Mouse (Mus musculus) hindbrain, embryonic 16.5 days (tissue): ENCODE measurements around the gene Igf2bp1. TPM values are rescaled to one million over a fixed set of nuclear protein-coding genes. Genes with fewer than 3 reads are reported as not detected.

ENCODE experiments used
- ATAC-seq: fragments of 200-750 bp; cut with Nextera tagmentation; 2 replicates; pipeline ENCODE4 v1.8.0; 2017; ENCODE audit warnings: moderate TSS enrichment, moderate library complexity
- H3K27ac ChIP-seq: fragments of 300-500 bp; sonication (generic); 2 replicates; pipeline ENCODE4 v1.5.1; 2014; ENCODE audit warnings: low read depth, mild to moderate bottlenecking, control low read depth, low read length, moderate library complexity
- H3K27me3 ChIP-seq: fragments of 300-500 bp; sonication (generic); replicated peaks from 2 replicates; pipeline ENCODE4 v1.6.1; 2014; ENCODE audit warnings: low read length; ENCODE audit not compliant: control insufficient read depth, insufficient read depth
- H3K36me3 ChIP-seq: fragments of 300-500 bp; sonication (generic); 2 replicates; pipeline ENCODE4 v1.6.1; 2014; ENCODE audit warnings: mild to moderate bottlenecking, low read length, moderate library complexity, mixed read lengths; ENCODE audit not compliant: control insufficient read depth, insufficient read depth
- H3K4me1 ChIP-seq: fragments of 300-500 bp; sonication (generic); 2 replicates; pipeline ENCODE4 v1.6.1; 2014; ENCODE audit warnings: low read depth, low read length; ENCODE audit not compliant: control insufficient read depth, insufficient read depth
- H3K4me2 ChIP-seq: fragments of 300-500 bp; sonication (generic); 2 replicates; pipeline ENCODE4 v1.6.1; 2014; ENCODE audit warnings: mild to moderate bottlenecking, low read length, control low read depth, moderate library complexity
- H3K4me3 ChIP-seq: fragments of 300-500 bp; sonication (generic); 2 replicates; pipeline ENCODE4 v1.5.1; 2014; ENCODE audit warnings: mild to moderate bottlenecking, low read length, control low read depth, moderate library complexity
- H3K9ac ChIP-seq: fragments of 300-500 bp; sonication (generic); 2 replicates; pipeline ENCODE4 v1.6.1; 2014; ENCODE audit warnings: low read depth, mild to moderate bottlenecking, control low read depth, low read length, moderate library complexity
- H3K9me3 ChIP-seq: fragments of 300-500 bp; sonication (generic); 2 replicates; pipeline ENCODE4 v1.6.1; 2014; ENCODE audit warnings: mild to moderate bottlenecking, low read length, moderate library complexity; ENCODE audit not compliant: control insufficient read depth
- WGBS: fragments of 180-500 bp; shearing (Covaris S2); extraction: QIAGEN DNeasy Blood & Tissue Kit; methylation state at CpG from one replicate; pipeline ENCODE4 v1.1.7; 2014; 5-methylcytosine and 5-hydroxymethylcytosine counted together
- polyA plus RNA-seq: library from polyadenylated mRNA; unstranded; fragments of >200 nt; fragmentation: Nextera tagmentation; extraction: Ambion mirVana; gene quantifications from 2 replicates; pipeline ENCODE4 v1.2.1, GENCODE M21; 2015

Gene Igf2bp1
- 6.1 and 11.3 TPM in 2 replicates for polyA plus RNA-seq

DNA sequence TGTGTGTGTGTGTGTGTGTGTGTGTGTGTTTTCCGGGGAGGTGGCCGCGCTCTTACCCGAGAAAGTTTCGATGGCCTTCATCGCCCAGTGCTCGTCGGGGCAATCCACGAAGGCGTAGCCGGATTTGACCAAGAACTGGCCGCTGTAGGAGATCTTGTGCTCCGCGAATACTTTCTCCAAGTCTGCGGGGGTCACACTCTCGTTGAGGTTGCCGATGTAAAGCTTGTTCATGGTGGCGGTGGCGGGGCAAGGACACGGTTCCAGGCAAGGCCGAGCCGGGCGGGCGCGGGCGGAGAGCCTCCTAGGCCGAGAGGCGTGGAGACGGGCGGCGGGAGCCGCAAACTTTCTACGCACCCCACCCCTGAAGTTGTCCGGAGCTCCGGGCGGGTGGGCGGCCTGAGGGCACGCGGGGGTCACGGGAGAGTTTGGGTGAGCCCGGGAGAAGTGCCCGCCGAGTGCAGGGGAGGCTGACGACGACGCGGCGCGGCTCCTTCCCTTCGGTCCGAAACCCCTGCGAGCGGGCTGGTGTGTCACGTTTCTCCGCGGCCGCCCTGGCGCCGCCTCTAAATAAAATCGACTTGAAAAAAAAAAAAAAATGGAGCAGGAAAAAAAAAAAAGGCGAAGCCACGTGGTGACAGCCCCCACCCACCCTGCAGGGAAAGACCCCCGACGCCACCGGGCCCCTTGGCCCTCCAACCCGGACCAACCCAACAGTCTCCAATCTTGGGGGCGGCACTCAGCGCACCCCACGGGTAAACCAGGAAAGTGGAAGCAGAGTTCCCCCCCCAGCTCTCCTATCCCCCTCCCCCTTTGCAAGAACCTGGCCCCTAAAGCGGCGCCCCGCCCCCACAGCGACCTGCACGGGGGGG, at the start of gene Igf2bp1:
Gene Igf2bp1 (minus strand): TSS at position 538 of the 869 bp plus-strand sequence.
- no peaks in the 10 kb centered on the region for H3K27me3 ChIP-seq
- H3K4me1 ChIP-seq = peaks cover 9% of the 10 kb centered on the region
- peak within 1 kb of the TSS; percentile 81 for H3K27ac ChIP-seq
- peak within 1 kb of the TSS; percentile 51 for H3K4me3 ChIP-seq
- H3K36me3 ChIP-seq = no peaks in the 10 kb centered on the region
- under 1% methylated on average over 68 of the region's 74 CpGs for WGBS
- peak within 1 kb of the TSS; percentile 88 for H3K4me2 ChIP-seq
- H3K9ac ChIP-seq = peak within 1 kb of the TSS; percentile 74
- ATAC-seq = 0 out of 2 replicates have a peak, but pooled peaks have one; percentile 41
- H3K9me3 ChIP-seq = no peaks in the 10 kb centered on the region

DNA sequence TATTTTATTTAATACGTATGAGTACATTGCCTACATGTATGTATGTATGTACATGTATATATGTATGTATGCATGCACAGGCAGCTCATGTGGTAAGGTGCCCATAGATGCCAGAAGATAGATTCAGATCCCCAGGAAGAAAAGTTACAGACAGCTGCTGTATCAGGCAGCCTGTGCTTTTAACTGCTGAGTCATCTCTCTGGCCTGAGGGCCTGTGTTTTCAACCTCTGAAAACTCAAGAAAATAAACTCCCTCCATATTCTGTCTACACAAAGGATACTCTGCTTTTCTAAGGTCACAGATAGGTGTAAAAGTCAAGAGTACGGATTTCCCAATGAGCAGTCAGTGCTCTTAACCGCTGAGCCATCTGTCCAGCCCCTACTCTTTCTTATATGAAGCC, 45.1 kb upstream of the Igf2bp1 start:
- no peak overlapping the region for H3K27ac ChIP-seq
- no peak overlapping the region for H3K4me2 ChIP-seq
- peaks cover 53% of the 10 kb centered on the region for H3K36me3 ChIP-seq
- H3K27me3 ChIP-seq = no peaks in the 10 kb centered on the region
- H3K9me3 ChIP-seq = no peaks in the 10 kb centered on the region
- no peak for ATAC-seq
- WGBS = 92% methylated on average over 3 of the region's 3 CpGs
- no peaks in the 10 kb centered on the region for H3K4me1 ChIP-seq
- H3K9ac ChIP-seq = no peak overlapping the region
- no peak overlapping the region for H3K4me3 ChIP-seq

DNA sequence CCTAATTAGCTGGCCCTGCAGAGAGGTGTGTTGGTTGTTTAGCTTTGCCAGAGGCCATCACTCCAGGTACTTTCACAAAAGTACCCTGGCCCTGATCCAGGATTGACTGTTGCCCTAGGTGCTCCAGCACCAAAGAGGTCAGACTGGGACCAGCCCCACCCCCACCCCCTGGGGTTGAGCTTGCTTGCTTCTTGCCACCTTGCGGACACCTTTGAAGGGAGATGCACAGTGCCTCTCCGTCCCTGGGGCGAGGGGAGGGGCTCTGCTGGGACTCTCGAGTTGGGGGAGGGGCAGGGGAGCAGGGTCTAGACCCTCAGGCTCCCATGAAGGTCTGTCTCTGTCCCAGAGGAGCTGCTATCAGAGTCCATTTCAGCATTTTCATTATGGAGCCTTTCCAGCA, 44.2 kb upstream of the Igf2bp1 start:
- H3K4me2 ChIP-seq = no peak overlapping the region
- no peak overlapping the region for H3K4me3 ChIP-seq
- H3K27me3 ChIP-seq = no peaks in the 10 kb centered on the region
- H3K9ac ChIP-seq = no peak overlapping the region
- ATAC-seq = no peak
- peaks cover 54% of the 10 kb centered on the region for H3K36me3 ChIP-seq
- no peaks in the 10 kb centered on the region for H3K4me1 ChIP-seq
- no peaks in the 10 kb centered on the region for H3K9me3 ChIP-seq
- 88% methylated on average over 4 of the region's 4 CpGs for WGBS
- H3K27ac ChIP-seq = no peak overlapping the region

DNA sequence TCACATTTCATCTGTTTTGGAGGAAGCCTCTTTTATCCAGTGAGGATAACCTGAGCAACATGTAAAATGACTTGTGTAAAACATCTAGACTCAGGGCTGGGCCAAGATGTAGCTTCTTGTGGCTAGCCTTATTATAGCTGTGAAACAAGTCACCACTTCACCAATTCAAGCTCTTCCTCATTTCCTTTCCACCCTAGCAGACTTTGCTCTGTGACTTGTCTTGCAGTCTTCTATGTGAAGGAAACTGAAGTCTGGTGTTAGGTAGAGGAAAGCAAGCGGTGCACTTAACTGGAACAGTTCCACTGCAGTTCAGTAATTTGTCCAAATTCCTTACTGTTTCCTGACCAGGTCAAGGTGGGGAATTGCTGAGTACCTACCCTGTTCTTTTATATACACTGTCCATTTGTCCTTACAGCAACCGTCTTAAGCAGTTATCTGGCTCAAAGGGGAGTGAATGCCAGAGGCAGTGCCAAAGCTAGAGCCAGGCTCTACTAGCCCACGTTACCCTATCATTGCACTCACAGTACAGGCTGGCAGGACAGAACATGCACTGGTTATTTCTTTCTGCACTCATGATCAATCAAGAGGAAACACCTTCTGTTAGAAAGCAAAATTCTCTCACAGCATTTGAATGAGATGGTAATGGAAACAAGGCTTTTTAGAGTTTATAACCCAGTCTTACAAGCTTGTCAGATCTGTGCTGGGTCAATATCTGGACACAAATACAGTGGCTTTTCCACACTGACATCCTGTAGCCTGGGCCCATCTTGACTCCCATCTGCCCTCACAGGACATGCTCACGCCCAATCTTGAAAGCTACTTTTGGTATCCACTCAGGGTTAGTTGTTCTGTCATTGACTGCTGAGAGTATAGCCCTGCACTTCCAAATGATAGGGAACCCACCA, 42.0 kb upstream of the Igf2bp1 start:
- Histone ChIP-seq H3K4me3 (no peak overlapping the region), H3K36me3 (peaks cover 43% of the 10 kb centered on the region)
- 91% methylated on average over 4 of the region's 4 CpGs for WGBS

DNA sequence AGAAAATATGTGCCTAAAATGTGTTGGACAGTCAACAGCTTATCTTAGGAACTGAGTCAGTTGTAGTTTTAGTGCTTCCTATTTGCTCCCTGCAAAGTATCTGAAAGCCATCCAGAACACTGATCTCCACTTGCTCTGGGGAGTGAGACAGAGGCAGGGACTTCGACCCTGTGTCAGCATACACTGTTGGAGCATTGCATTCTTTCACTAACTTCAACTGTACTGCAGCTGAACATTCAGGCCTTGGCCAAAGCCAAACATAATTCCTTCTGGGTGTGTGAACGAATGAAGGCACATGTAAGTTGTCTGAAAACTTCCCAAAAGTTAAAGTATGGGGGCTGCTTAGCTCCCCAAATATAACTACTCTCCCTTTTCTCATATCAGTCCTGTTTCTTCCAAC, 41.1 kb upstream of the Igf2bp1 start:
- H3K36me3 ChIP-seq = peaks cover 38% of the 10 kb centered on the region
- ATAC-seq = no peak
- H3K27me3 ChIP-seq = no peaks in the 10 kb centered on the region
- H3K4me3 ChIP-seq = no peak overlapping the region
- no peaks in the 10 kb centered on the region for H3K9me3 ChIP-seq
- H3K4me1 ChIP-seq = no peaks in the 10 kb centered on the region
- no peak overlapping the region for H3K4me2 ChIP-seq
- no peak overlapping the region for H3K9ac ChIP-seq
- 90% methylated on average over 2 of the region's 2 CpGs for WGBS
- H3K27ac ChIP-seq = no peak overlapping the region

More for the DNA sequence above, 42.0 kb upstream of the Igf2bp1 start:
- ATAC-seq = no peak
- Histone ChIP-seq H3K9me3 (no peaks in the 10 kb centered on the region), H3K9ac (no peak overlapping the region), H3K4me1 (no peaks in the 10 kb centered on the region), H3K27me3 (no peaks in the 10 kb centered on the region), H3K27ac (no peak overlapping the region), H3K4me2 (no peak overlapping the region)

DNA sequence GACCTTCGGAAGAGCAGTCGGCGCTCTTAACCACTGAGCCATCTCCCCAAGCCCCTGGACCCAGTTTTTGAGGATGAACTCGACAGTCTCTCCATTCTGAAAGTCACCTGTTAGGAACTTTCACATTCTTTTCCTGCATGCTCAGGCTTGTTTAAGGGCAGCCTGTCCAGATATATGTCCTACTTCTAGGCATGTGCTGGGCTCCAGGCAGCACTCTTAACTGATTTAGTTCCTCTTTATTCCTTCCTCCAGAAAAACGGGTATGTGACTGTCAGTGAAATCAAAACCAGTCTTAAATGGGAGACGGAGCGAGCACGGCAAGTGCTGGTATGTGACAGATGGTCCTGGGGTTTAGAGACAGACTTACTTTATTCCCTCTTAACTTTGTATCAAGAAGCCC, 40.3 kb upstream of the Igf2bp1 start:
- WGBS = 91% methylated on average over 8 of the region's 8 CpGs
- no peaks in the 10 kb centered on the region for H3K4me1 ChIP-seq
- H3K36me3 ChIP-seq = peaks cover 32% of the 10 kb centered on the region
- no peak overlapping the region for H3K9ac ChIP-seq
- H3K27ac ChIP-seq = no peak overlapping the region
- H3K4me2 ChIP-seq = no peak overlapping the region
- no peaks in the 10 kb centered on the region for H3K9me3 ChIP-seq
- no peak overlapping the region for H3K4me3 ChIP-seq
- no peaks in the 10 kb centered on the region for H3K27me3 ChIP-seq
- no peak for ATAC-seq

DNA sequence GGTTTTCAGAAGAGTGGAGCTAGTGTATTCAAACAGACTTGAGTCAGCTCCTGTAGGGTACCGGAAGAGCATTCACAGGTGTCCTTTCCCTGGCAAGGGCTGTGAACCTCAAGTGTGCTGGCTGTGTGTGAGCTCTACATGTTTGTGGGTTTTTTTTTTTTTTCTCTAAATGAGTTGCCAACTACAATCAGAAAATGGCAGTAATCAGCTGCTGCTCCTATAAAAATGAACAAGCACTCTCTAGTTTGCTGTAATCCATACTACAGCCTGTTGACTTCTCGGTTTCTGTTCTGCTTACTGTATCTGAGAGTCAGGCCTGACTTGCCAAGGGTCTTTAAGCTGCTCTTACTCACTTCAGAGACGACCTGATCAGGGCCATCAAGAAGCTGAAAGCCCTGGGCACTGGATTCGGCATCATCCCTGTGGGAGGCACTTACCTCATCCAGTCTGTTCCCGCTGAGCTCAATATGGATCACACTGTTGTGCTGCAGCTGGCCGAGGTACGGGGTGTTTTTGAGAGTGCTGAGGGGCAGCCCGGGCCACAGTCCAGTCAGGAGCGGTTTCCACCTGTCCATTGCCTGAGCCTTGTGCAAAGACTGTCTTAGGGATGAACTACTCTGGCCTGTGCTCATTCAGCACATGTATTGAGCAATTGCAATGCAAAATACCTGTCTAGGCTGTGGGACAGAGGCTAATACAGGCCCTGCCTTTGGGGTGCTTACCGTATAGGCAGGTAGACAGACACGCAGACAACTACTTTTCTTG, 39.2 kb upstream of the Igf2bp1 start:
- Histone ChIP-seq H3K27ac (no peak overlapping the region), H3K9me3 (no peaks in the 10 kb centered on the region), H3K27me3 (no peaks in the 10 kb centered on the region), H3K4me1 (no peaks in the 10 kb centered on the region), H3K4me3 (no peak overlapping the region), H3K36me3 (peaks cover 30% of the 10 kb centered on the region), H3K9ac (no peak overlapping the region), H3K4me2 (no peak overlapping the region)
- ATAC-seq = no peak
- 88% methylated on average over 11 of the region's 11 CpGs for WGBS

DNA sequence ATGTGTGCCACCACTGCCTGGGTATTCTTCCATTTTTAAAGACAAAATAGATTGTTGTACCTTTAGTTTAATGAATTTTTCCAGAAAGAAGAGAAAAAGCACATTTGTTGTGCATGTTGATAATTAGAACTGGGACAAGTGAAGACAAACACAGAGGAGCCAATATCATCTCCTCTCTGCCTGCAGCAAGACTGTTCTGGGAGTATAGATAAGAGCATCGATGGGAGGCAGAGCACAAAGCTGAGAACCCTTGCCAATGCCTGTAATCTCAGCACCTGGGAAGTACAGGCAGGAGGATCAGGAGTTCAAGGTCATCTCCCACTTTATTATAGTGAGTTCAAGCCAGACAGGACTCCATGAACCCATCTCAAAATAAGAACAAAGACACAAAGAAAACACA, 32.8 kb upstream of the Igf2bp1 start:
- H3K4me1 ChIP-seq = peaks cover 10% of the 10 kb centered on the region
- H3K27ac ChIP-seq = no peak overlapping the region
- H3K27me3 ChIP-seq = no peaks in the 10 kb centered on the region
- ATAC-seq = no peak
- no peak overlapping the region for H3K9ac ChIP-seq
- no peak overlapping the region for H3K4me3 ChIP-seq
- no peak overlapping the region for H3K4me2 ChIP-seq
- H3K36me3 ChIP-seq = peaks cover 5% of the 10 kb centered on the region
- no peaks in the 10 kb centered on the region for H3K9me3 ChIP-seq
- 96% methylated on average over 1 of the region's 1 CpGs for WGBS
